Mouse (Mus musculus): ENCODE results near the gene Cdc37. TPM values are rescaled to one million over a fixed set of nuclear protein-coding genes. Genes with fewer than 3 reads are reported as not detected.

Cdc37 gene
- polyA plus RNA-seq (2012; rRNA removed; ENCODE audit: low replicate concordance) = 55.1 and 87.0 TPM in 2 replicates

GRCm38 (mm10) chr9:21149654-21150419, at the start of gene Cdc37:
Cdc37 (minus strand) TSS chr9:21149982.

GRCm38 (mm10) chr9:21165041-21165951, 15.5 kb upstream of the Cdc37 start, which contains the start of gene Pde4a:
Pde4a (plus strand) TSS chr9:21165714.

GRCm38 (mm10) chr9:21131059-21131956, 18.5 kb downstream of the Cdc37 start, which contains the start of gene Tyk2:
Tyk2 (minus strand) TSS chr9:21131243.

GRCm38 (mm10) chr9:21091707-21092320, 58.0 kb downstream of the Cdc37 start, which contains the start of the genes Gm38431 and Raver1:
Gm38431 (minus strand) TSS chr9:21091997.
Raver1 (minus strand) TSS chr9:21092008.

Other genes with a start within 250 kb of the Cdc37 start
- 12.0 and 35.0 TPM in 2 replicates for gene Dnmt1, start 190.1 kb downstream of the Cdc37 start, polyA plus RNA-seq (2012; rRNA removed; ENCODE audit: low replicate concordance)
- 7.9 and 32.2 TPM in 2 replicates for gene S1pr2, start 173.2 kb downstream of the Cdc37 start, polyA plus RNA-seq (2012; rRNA removed; ENCODE audit: low replicate concordance)
- gene Mrpl4, start 147.2 kb downstream of the Cdc37 start, polyA plus RNA-seq (2012; rRNA removed; ENCODE audit: low replicate concordance) = 120 and 141 TPM in 2 replicates
- gene Icam1, start 134.0 kb downstream of the Cdc37 start, polyA plus RNA-seq (2012; rRNA removed; ENCODE audit: low replicate concordance) = 23.9 and 35.6 TPM in 2 replicates
- 0.16 and 0.45 TPM in 2 replicates for gene Icam4, start 120.6 kb downstream of the Cdc37 start, polyA plus RNA-seq (2012; rRNA removed; ENCODE audit: low replicate concordance)
- 0.13 and 1.3 TPM in 2 replicates for gene Icam5, start 117.9 kb downstream of the Cdc37 start, polyA plus RNA-seq (2012; rRNA removed; ENCODE audit: low replicate concordance)
- gene Zglp1, start 82.9 kb downstream of the Cdc37 start, polyA plus RNA-seq (2012; rRNA removed; ENCODE audit: low replicate concordance) = 0.39 TPM in 1 of 2 replicates, not detected in the other
- gene Gm49373, start 76.9 kb downstream of the Cdc37 start, polyA plus RNA-seq (2012; rRNA removed; ENCODE audit: low replicate concordance) = 0.19 and 0.48 TPM in 2 replicates
- gene Fdx1l, start 76.4 kb downstream of the Cdc37 start, polyA plus RNA-seq (2012; rRNA removed; ENCODE audit: low replicate concordance) = 67.7 and 90.0 TPM in 2 replicates
- gene Gm38431, start 58.0 kb downstream of the Cdc37 start, polyA plus RNA-seq (2012; rRNA removed; ENCODE audit: low replicate concordance) = 1.6 and 3.5 TPM in 2 replicates
- gene Raver1, start 58.0 kb downstream of the Cdc37 start, polyA plus RNA-seq (2012; rRNA removed; ENCODE audit: low replicate concordance) = 38.5 and 87.3 TPM in 2 replicates
- gene Tyk2, start 18.7 kb downstream of the Cdc37 start, polyA plus RNA-seq (2012; rRNA removed; ENCODE audit: low replicate concordance) = 30.7 and 32.8 TPM in 2 replicates
- 14.4 and 17.0 TPM in 2 replicates for gene Pde4a, start 15.7 kb upstream of the Cdc37 start, polyA plus RNA-seq (2012; rRNA removed; ENCODE audit: low replicate concordance)
- gene Keap1, start 89.4 kb upstream of the Cdc37 start, polyA plus RNA-seq (2012; rRNA removed; ENCODE audit: low replicate concordance) = 63.2 and 85.9 TPM in 2 replicates
- gene S1pr5, start 98.5 kb upstream of the Cdc37 start, polyA plus RNA-seq (2012; rRNA removed; ENCODE audit: low replicate concordance) = 0.46 and 1.4 TPM in 2 replicates
- 27.9 and 34.3 TPM in 2 replicates for gene Atg4d, start 115.3 kb upstream of the Cdc37 start, polyA plus RNA-seq (2012; rRNA removed; ENCODE audit: low replicate concordance)
- 24.1 and 24.6 TPM in 2 replicates for gene Kri1, start 138.0 kb upstream of the Cdc37 start, polyA plus RNA-seq (2012; rRNA removed; ENCODE audit: low replicate concordance)
- 28.0 and 33.8 TPM in 2 replicates for gene Cdkn2d, start 141.4 kb upstream of the Cdc37 start, polyA plus RNA-seq (2012; rRNA removed; ENCODE audit: low replicate concordance)
- gene Ap1m2, start 162.4 kb upstream of the Cdc37 start, polyA plus RNA-seq (2012; rRNA removed; ENCODE audit: low replicate concordance) = 0.10 and 24.9 TPM in 2 replicates
- gene Slc44a2, start 170.7 kb upstream of the Cdc37 start, polyA plus RNA-seq (2012; rRNA removed; ENCODE audit: low replicate concordance) = 49.0 and 101 TPM in 2 replicates
- gene Ilf3, start 217.9 kb upstream of the Cdc37 start, polyA plus RNA-seq (2012; rRNA removed; ENCODE audit: low replicate concordance) = 29.9 and 86.4 TPM in 2 replicates

Data from subcutaneous adipose tissue, adult 2 months (tissue).